Mouse (Mus musculus) stomach, embryonic 14.5 days (tissue): ENCODE data around the gene Bloc1s2. TPM values are rescaled to one million over a fixed set of nuclear protein-coding genes. Genes with fewer than 3 reads are reported as not detected.

Experiments
- ATAC-seq: fragments of 200-750 bp; cut with Nextera tagmentation; 2 replicates; pipeline ENCODE4 v1.8.0; 2017; ENCODE audit warnings: low read depth, moderate TSS enrichment; ENCODE audit not compliant: insufficient number of reproducible peaks, insufficient read depth, low FRiP score
- H3K27ac ChIP-seq: fragments of 300-500 bp; sonication (generic); 2 replicates; pipeline ENCODE4 v1.5.1; 2014; ENCODE audit warnings: mild to moderate bottlenecking, low read length, moderate library complexity, mixed read lengths
- H3K27me3 ChIP-seq: fragments of 300-500 bp; sonication (generic); 2 replicates; pipeline ENCODE4 v1.6.1; 2014; ENCODE audit warnings: low read length, control low read depth, mixed read lengths; ENCODE audit not compliant: control insufficient read depth, insufficient read depth
- H3K36me3 ChIP-seq: fragments of 300-500 bp; sonication (generic); 2 replicates; pipeline ENCODE4 v1.6.1; 2014; ENCODE audit warnings: mild to moderate bottlenecking, control low read depth, low read length, moderate library complexity, mixed read lengths; ENCODE audit not compliant: control insufficient read depth, insufficient read depth
- H3K4me1 ChIP-seq: fragments of 300-500 bp; sonication (generic); 2 replicates; pipeline ENCODE4 v1.6.1; 2014; ENCODE audit warnings: low read length, control low read depth, mixed read lengths; ENCODE audit not compliant: control insufficient read depth, insufficient read depth
- H3K4me2 ChIP-seq: fragments of 300-500 bp; sonication (generic); replicated peaks from 2 replicates; pipeline ENCODE4 v1.6.1; 2014; ENCODE audit warnings: low read depth, low read length, control low read depth
- H3K4me3 ChIP-seq: fragments of 300-500 bp; sonication (generic); 2 replicates; pipeline ENCODE4 v1.5.1; 2014; ENCODE audit warnings: low read depth, low read length, control low read depth
- H3K9ac ChIP-seq: fragments of 300-500 bp; sonication (generic); replicated peaks from 2 replicates; pipeline ENCODE4 v1.6.1; 2014; ENCODE audit warnings: low read depth, mild to moderate bottlenecking, control low read depth, low read length, moderate library complexity, mixed read lengths
- H3K9me3 ChIP-seq: fragments of 300-500 bp; sonication (generic); 2 replicates; pipeline ENCODE4 v1.6.1; 2016; ENCODE audit warnings: low read depth, low read length, control low read depth; ENCODE audit not compliant: control insufficient read depth
- WGBS: fragments of 180-500 bp; shearing (Covaris S2); extraction: QIAGEN DNeasy Blood & Tissue Kit; methylation state at CpG from one replicate; pipeline ENCODE4 v1.1.7; 2014; 5-methylcytosine and 5-hydroxymethylcytosine counted together
- polyA plus RNA-seq: library from polyadenylated mRNA; unstranded; fragments of >200 nt; fragmentation: Nextera tagmentation; extraction: Ambion mirVana; gene quantifications from 2 replicates; pipeline ENCODE4 v1.2.1, GENCODE M21; 2014

Gene Bloc1s2
- 86.5 and 90.1 TPM in 2 replicates for polyA plus RNA-seq

DNA sequence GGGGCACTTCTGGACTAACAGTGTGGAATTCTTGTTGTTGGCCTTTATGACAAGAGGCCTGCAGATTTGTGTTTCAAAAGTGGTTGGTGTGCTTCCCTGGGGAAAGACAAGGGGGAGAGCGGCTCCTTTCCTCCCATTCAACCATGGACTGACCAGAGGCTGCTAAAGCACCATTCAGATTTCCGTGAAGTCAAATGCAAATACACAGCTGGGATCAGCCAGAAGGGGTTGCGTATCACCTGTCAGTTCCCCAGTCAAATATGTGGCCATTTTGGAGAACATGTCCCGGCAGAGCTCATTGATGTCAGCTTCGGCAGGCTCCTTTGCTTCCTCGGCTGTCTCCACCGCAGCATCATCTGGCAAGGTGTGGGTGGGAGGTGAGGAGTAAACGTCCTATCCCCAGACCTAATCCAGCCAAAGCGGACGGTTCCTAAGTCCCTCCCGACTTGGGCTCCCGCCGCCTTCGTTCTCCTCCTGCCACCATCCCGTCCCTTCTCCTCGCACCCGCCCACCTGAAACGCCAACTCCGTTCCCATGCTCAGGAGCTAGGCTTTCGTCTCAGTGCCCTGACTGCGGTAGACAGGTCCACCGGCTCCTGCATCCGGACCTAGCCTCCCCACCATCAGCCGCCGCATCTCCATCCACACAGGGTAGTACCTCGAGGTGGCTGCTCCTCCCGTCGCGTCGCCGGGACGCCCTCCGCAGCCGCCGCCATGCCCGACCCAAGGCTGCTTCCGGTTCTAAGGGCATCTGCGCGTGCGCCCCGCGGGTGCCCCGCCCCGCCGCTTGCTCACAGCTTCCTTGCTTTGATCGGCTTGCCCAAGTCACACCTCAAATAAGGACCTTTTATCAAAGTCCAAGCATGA lies at the start of gene Bloc1s2:
TSS of gene Bloc1s2 (minus strand) at position 745 of the 866 bp plus-strand sequence.
- Histone ChIP-seq H3K27ac (no peak within 1 kb of the TSS), H3K4me3 (peak within 1 kb of the TSS; percentile 64), H3K9ac (peak within 1 kb of the TSS; percentile 51), H3K4me1 (peaks cover 9% of the 10 kb centered on the region; the same call in 1 of the 2 replicates), H3K9me3 (no peaks in the 10 kb centered on the region), H3K4me2 (peak within 1 kb of the TSS; percentile 71), H3K27me3 (no peaks in the 10 kb centered on the region), H3K36me3 (peaks cover 13% of the 10 kb centered on the region; the same call in 1 of the 2 replicates)
- 2% methylated on average over 46 of the region's 46 CpGs for WGBS
- ATAC-seq = peak; percentile 82

- Histone ChIP-seq H3K4me2 (no peak overlapping the region), H3K4me1 (no peaks in the 10 kb centered on the region), H3K27ac (no peak overlapping the region), H3K27me3 (no peaks in the 10 kb centered on the region), H3K9ac (no peak overlapping the region), H3K4me3 (no peak overlapping the region), H3K9me3 (no peaks in the 10 kb centered on the region), H3K36me3 (no peaks in the 10 kb centered on the region)
- no peak for ATAC-seq
- 21% methylated on average over 7 of the region's 7 CpGs for WGBS
Observed at GRCm38 (mm10) chr19:44195138-44195537, 48.9 kb upstream of the Bloc1s2 start.

GRCm38 (mm10) chr19:44193906-44194305 lies 47.7 kb upstream of the Bloc1s2 start:
- Histone ChIP-seq H3K36me3 (no peaks in the 10 kb centered on the region), H3K27ac (no peak overlapping the region), H3K9ac (no peak overlapping the region), H3K4me1 (no peaks in the 10 kb centered on the region), H3K9me3 (no peaks in the 10 kb centered on the region), H3K4me2 (no peak overlapping the region), H3K27me3 (no peaks in the 10 kb centered on the region), H3K4me3 (no peak overlapping the region)
- no peak for ATAC-seq
- 81% methylated on average over 7 of the region's 7 CpGs for WGBS

GRCm38 (mm10) chr19:44192342-44192741 lies 46.1 kb upstream of the Bloc1s2 start, which contains the start of gene Pkd2l1:
TSS of gene Pkd2l1 (minus strand) at chr19:44192442.
- Histone ChIP-seq H3K4me1 (no peaks in the 10 kb centered on the region), H3K4me3 (no peak within 1 kb of the TSS), H3K9ac (no peak within 1 kb of the TSS), H3K27me3 (no peaks in the 10 kb centered on the region), H3K36me3 (no peaks in the 10 kb centered on the region), H3K4me2 (no peak within 1 kb of the TSS), H3K9me3 (no peaks in the 10 kb centered on the region), H3K27ac (no peak within 1 kb of the TSS)
- 39% methylated on average over 3 of the region's 3 CpGs for WGBS
- no peak for ATAC-seq

GRCm38 (mm10) chr19:44189056-44189455 lies 42.8 kb upstream of the Bloc1s2 start:
- no peak overlapping the region for H3K9ac ChIP-seq
- no peak for ATAC-seq
- no peaks in the 10 kb centered on the region for H3K27me3 ChIP-seq
- no peaks in the 10 kb centered on the region for H3K4me1 ChIP-seq
- H3K9me3 ChIP-seq = no peaks in the 10 kb centered on the region
- no peaks in the 10 kb centered on the region for H3K36me3 ChIP-seq
- whole genome bisulfite sequencing = 81% methylated on average over 4 of the region's 4 CpGs
- no peak overlapping the region for H3K4me2 ChIP-seq
- no peak overlapping the region for H3K27ac ChIP-seq
- no peak overlapping the region for H3K4me3 ChIP-seq

- Histone ChIP-seq H3K27ac (no peak overlapping the region), H3K9me3 (no peaks in the 10 kb centered on the region), H3K27me3 (no peaks in the 10 kb centered on the region), H3K36me3 (no peaks in the 10 kb centered on the region), H3K4me3 (no peak overlapping the region), H3K4me2 (no peak overlapping the region), H3K4me1 (no peaks in the 10 kb centered on the region), H3K9ac (no peak overlapping the region)
- no peak for ATAC-seq
- 69% methylated on average over 3 of the region's 3 CpGs for WGBS
Observed at GRCm38 (mm10) chr19:44183968-44184367, 37.7 kb upstream of the Bloc1s2 start.

DNA sequence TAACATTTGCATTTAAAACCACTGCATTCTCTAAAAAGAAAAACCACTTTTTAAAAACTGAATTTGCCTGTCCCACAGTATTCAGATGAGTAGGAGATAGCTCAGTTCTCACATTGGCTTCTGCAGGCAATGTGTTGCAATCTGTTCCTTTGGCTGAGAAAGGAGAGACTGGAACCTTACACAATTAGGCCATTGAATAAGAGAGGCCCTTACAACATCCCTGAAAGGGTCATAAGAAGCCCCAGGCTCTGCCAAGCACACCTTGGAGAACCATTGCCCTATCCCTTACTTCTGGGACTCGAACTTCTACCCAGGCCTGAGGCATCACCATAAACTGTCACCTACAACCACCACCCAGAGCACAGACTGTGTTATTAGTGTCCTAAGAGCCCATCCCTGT lies 34.3 kb upstream of the Bloc1s2 start:
- WGBS = 72% methylated on average over 1 of the region's 1 CpGs
- no peaks in the 10 kb centered on the region for H3K9me3 ChIP-seq
- ATAC-seq = no peak
- no peaks in the 10 kb centered on the region for H3K36me3 ChIP-seq
- no peak overlapping the region for H3K9ac ChIP-seq
- H3K27ac ChIP-seq = no peak overlapping the region
- H3K27me3 ChIP-seq = no peaks in the 10 kb centered on the region
- no peak overlapping the region for H3K4me3 ChIP-seq
- H3K4me1 ChIP-seq = no peaks in the 10 kb centered on the region
- no peak overlapping the region for H3K4me2 ChIP-seq

GRCm38 (mm10) chr19:44176741-44177140 lies 30.5 kb upstream of the Bloc1s2 start:
- no peak overlapping the region for H3K27ac ChIP-seq
- no peak overlapping the region for H3K4me3 ChIP-seq
- ATAC-seq = no peak
- 82% methylated on average over 3 of the region's 3 CpGs for WGBS
- no peaks in the 10 kb centered on the region for H3K9me3 ChIP-seq
- H3K36me3 ChIP-seq = no peaks in the 10 kb centered on the region
- no peaks in the 10 kb centered on the region for H3K27me3 ChIP-seq
- H3K9ac ChIP-seq = no peak overlapping the region
- H3K4me2 ChIP-seq = no peak overlapping the region
- no peaks in the 10 kb centered on the region for H3K4me1 ChIP-seq
